Mouse (Mus musculus): Measurements from ENCODE around the gene Nat8f5.
"Not testable (repeated sequence)": the region's sequence is repeated elsewhere in the genome, so short reads cannot be mapped to it uniquely, and the experiment has no call there.

Gene Nat8f5

GRCm38 (mm10) chr6:85820837-85821236, at the start of gene Nat8f5, which contains the start of gene Nat8f6:
Gene Nat8f5 (minus strand): TSS chr6:85820972.
Gene Nat8f6 (minus strand): TSS chr6:85820954.
- no peak for DNase-seq (ENCODE audit: low spot score)

- DNase-seq (ENCODE audit: low spot score) = not testable (repeated sequence)
Measured at GRCm38 (mm10) chr6:85869006-85869405, 48.2 kb upstream of the Nat8f5 start, which contains the start of gene Nat8f2. Gene Nat8f2 (minus strand): TSS chr6:85869158.

GRCm38 (mm10) chr6:85867726-85868690, 47.2 kb upstream of the Nat8f5 start:
- no peak for DNase-seq (ENCODE audit: low spot score)

GRCm38 (mm10) chr6:85866995-85867394, 46.2 kb upstream of the Nat8f5 start:
- DNase-seq (ENCODE audit: low spot score) = not testable (repeated sequence)

GRCm38 (mm10) chr6:85866166-85866565, 45.4 kb upstream of the Nat8f5 start:
- not testable (repeated sequence) for DNase-seq (ENCODE audit: low spot score)

- DNase-seq (ENCODE audit: low spot score) = not testable (repeated sequence)
Measured at GRCm38 (mm10) chr6:85864900-85865639, 44.3 kb upstream of the Nat8f5 start.

GRCm38 (mm10) chr6:85863840-85864239, 43.1 kb upstream of the Nat8f5 start:
- no peak for DNase-seq (ENCODE audit: low spot score)

- no peak for DNase-seq (ENCODE audit: low spot score)
Measured at GRCm38 (mm10) chr6:85863136-85863535, 42.4 kb upstream of the Nat8f5 start.

- no peak for DNase-seq (ENCODE audit: low spot score)
Measured at GRCm38 (mm10) chr6:85862565-85862964, 41.8 kb upstream of the Nat8f5 start.

- no peak for DNase-seq (ENCODE audit: low spot score)
Measured at GRCm38 (mm10) chr6:85861247-85861646, 40.5 kb upstream of the Nat8f5 start.

GRCm38 (mm10) chr6:85856194-85856678, 35.5 kb upstream of the Nat8f5 start:
- no peak for DNase-seq (ENCODE audit: low spot score)

GRCm38 (mm10) chr6:85853481-85853880, 32.7 kb upstream of the Nat8f5 start:
- no peak for DNase-seq (ENCODE audit: low spot score)

- DNase-seq (ENCODE audit: low spot score) = no peak
Measured at GRCm38 (mm10) chr6:85851062-85851773, 30.4 kb upstream of the Nat8f5 start.

- DNase-seq (ENCODE audit: low spot score) = no peak
Measured at GRCm38 (mm10) chr6:85849240-85849639, 28.5 kb upstream of the Nat8f5 start.

- DNase-seq (ENCODE audit: low spot score) = no peak
Measured at GRCm38 (mm10) chr6:85848140-85848539, 27.4 kb upstream of the Nat8f5 start.

- DNase-seq (ENCODE audit: low spot score) = no peak
Measured at GRCm38 (mm10) chr6:85846921-85847320, 26.1 kb upstream of the Nat8f5 start.

GRCm38 (mm10) chr6:85843677-85844458, 23.1 kb upstream of the Nat8f5 start:
- not testable (repeated sequence) for DNase-seq (ENCODE audit: low spot score)

GRCm38 (mm10) chr6:85839982-85840381, 19.2 kb upstream of the Nat8f5 start:
- no peak for DNase-seq (ENCODE audit: low spot score)

- DNase-seq (ENCODE audit: low spot score) = no peak
Measured at GRCm38 (mm10) chr6:85838674-85839073, 17.9 kb upstream of the Nat8f5 start.

- DNase-seq (ENCODE audit: low spot score) = not testable (repeated sequence)
Measured at GRCm38 (mm10) chr6:85837307-85837706, 16.5 kb upstream of the Nat8f5 start.

GRCm38 (mm10) chr6:85836827-85837226, 16.1 kb upstream of the Nat8f5 start:
- peak; percentile 2 for DNase-seq (ENCODE audit: low spot score)
